Mouse (Mus musculus) lung, postnatal 0 days (tissue): ENCODE measurements around the gene Dand5.

ENCODE experiments used
- CTCF ChIP-seq: IDR thresholded peaks from 2 replicates; pipeline ENCODE4 v1.5.1; 2016; ENCODE audit warnings: antibody characterized with exemption, mild to moderate bottlenecking
- EP300 ChIP-seq: IDR thresholded peaks from 2 replicates; pipeline ENCODE4 v1.6.1; 2016; ENCODE audit warnings: antibody characterized with exemption, mild to moderate bottlenecking, control low read depth

- no peak for TF ChIP-seq CTCF
- no peak for TF ChIP-seq EP300
Observed at GRCm38 (mm10) chr8:84814555-84815441, 7.8 kb downstream of the Dand5 start.
